Mouse (Mus musculus) lung, postnatal 0 days (tissue): ENCODE data around the gene Frmpd3.

ENCODE experiments used
- CTCF ChIP-seq: IDR thresholded peaks from 2 replicates; pipeline ENCODE4 v1.5.1; 2016; ENCODE audit warnings: antibody characterized with exemption, mild to moderate bottlenecking
- EP300 ChIP-seq: IDR thresholded peaks from 2 replicates; pipeline ENCODE4 v1.6.1; 2016; ENCODE audit warnings: antibody characterized with exemption, mild to moderate bottlenecking, control low read depth

GRCm38 (mm10) chrX:140479171-140479570, 137.1 kb downstream of the Frmpd3 start:
- TF ChIP-seq EP300 (no peak), CTCF (peak; percentile 71)
